Mouse (Mus musculus): ENCODE measurements around the gene Boc.

GRCm38 (mm10) chr16:44568056-44568455 lies 9.4 kb upstream of the Boc start:
- TF ChIP-seq POLR2A (IDR thresholded peaks at IDR 0.05; ENCODE audit: extremely low read depth, insufficient read depth, low read length) (no peak), CTCF (IDR thresholded peaks at IDR 0.05; ENCODE audit: extremely low read depth, insufficient read depth, low read length) (no peak)
